Mouse (Mus musculus) testis, adult 2 months (tissue): ENCODE results near the gene 4930556J24Rik.

Experiments
- CTCF ChIP-seq: fragments of 200-500 bp; IDR thresholded peaks from 2 replicates; pipeline ENCODE4 v1.5.1; 2012; ENCODE audit warnings: low read depth, mild to moderate bottlenecking, inconsistent platforms, low read length, moderate library complexity; ENCODE audit not compliant: control insufficient read depth, insufficient read depth, insufficient replicate concordance
- POLR2A ChIP-seq: fragments of 200-500 bp; IDR thresholded peaks from 2 replicates; pipeline ENCODE4 v1.6.1; 2012; ENCODE audit warnings: low read depth, mild to moderate bottlenecking, inconsistent platforms, low read length, moderate library complexity; ENCODE audit not compliant: control insufficient read depth

- TF ChIP-seq POLR2A (no peak), CTCF (no peak)
These were observed 56.1 kb downstream of the 4930556J24Rik start for GRCm38 (mm10) chr11:3920476-3920875.
